Mouse (Mus musculus): ENCODE data around the gene Zfp467.

Zfp467 gene

GRCm38 (mm10) chr6:48439654-48440053, 6.0 kb downstream of the Zfp467 start:
- no peak for DNase-seq

- DNase-seq: no peak
Observed at GRCm38 (mm10) chr6:48438475-48439125, 7.0 kb downstream of the Zfp467 start.

DNA sequence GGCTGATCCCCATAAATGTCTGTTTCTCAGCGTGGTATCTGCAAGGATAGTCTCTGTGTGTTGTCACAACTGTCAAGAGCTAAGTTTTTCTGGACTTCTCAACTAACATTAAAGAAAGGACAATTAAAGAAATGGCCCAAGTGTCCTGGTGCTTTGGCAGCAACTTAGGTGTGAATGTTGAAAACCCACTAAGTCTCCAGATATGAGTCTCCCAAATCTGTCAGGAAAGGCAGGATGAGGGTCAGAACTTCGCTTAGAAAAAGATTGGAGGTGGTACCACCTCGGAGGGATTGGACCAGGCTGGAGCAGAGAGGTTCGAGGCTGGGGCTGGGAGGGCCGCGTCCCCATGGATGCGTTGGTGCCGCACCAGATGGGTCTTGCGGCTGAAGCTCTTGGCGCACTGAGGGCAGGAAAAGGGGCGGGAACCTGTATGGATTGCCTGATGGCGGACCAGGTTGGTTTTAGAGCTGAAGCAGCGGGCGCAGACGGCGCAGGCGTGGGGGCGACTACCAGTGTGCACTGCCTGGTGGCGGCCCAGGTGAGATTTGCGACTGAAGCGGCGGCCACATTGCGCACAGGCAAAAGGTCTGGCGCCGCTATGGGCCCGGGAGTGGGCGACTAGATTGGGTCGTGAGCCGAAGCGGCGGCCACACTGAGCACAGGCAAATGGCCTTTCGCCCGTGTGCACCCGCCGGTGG, 7.8 kb downstream of the Zfp467 start:
- no peak for DNase-seq

DNA sequence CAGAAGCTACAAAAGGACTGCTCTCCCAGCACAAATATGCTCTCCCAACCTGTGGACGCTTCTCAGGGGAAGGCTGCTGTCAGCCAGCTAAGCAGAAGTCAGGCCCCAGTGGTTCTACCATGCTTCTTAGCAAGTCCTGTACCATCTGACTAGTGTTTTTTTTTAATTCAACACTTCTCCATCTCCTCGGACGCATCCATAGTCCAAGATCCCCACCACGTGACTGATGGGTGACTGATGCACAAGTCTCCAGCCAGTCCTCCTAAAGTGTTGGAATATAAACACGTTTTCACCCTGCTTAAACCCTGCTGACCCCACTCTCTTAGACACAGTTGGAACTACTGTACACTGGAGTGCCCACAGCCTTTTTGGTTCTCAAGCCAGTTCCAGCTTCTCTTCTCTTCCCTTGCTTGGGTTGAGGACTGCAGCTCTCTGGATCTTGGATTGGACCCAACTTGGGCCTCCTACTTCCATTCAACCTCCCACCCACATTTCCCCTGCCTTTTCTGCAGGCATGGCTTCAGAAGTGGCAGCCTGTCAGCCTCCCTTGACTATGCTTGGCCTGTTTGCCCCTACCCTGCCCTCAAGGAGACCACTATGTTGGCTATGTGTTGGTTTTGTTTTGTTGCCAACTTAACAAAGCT, 9.8 kb downstream of the Zfp467 start:
- peak; percentile 59 for DNase-seq

DNA sequence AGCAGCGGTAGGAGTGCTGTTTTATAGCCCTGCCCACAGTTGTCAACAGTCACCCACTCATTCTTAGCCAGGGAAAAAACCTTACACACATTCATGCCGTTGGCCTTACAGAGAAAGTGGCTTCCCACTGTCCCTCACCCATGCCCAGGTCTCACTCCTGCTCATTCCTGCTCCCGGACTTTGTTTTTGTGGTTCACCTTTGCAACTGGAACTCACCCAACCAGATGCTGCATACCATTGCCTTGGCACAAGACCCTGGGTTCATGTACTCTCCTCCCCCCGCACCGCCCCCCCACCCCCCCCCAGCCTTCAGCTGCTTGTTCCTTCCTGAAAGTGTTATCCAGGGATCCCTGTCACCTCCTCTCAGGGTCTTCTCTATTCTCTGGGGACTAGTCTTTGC, 10.5 kb downstream of the Zfp467 start:
- DNase-seq: peak; percentile 87

GRCm38 (mm10) chr6:48434651-48435050, 11.0 kb downstream of the Zfp467 start:
- peak; percentile 62 for DNase-seq

DNA sequence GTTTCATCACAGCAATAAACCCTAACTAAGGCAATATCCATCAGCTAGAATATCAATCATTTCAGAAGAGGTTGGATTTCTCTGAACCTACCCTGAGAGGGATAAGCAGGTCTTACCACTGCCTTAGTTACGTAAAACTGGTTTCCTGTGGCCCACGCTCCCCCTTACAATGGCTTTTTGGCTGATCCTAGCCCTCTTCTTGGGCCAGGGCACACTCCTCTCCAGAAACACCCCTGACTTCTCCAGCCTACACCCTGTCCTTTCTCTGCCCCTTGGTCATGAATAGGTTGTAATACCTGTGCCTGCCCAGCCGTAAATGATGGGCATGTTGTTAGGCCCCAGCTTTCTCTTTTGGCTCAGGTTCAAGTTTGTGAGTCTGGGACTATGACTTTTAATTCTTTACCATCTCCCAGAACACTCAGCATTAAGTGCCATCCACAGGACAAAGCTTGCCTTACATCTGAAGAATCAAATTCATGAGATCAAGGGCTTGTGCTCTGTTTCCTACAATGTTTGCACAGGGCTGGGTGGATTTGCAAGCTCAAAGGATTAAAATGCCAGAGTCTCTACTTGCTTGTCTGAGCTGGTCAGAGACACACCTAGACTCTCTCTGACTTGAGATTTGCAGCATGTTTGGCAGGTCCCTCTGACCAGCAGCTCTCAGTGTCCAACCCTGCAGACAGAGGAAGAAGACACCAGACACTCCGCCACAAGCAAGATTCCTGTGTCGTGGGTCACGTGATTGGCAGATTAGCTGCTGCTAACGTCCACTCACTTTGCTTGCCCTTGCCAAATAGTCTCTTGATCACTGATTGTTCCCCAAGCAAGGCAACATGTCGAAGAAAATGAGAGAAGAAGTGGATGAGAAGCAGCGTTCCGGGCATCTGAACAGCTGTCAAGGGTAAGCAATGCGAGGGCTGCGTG, 12.5 kb downstream of the Zfp467 start:
- DNase-seq: peak; percentile 38

GRCm38 (mm10) chr6:48430748-48431147, 14.9 kb downstream of the Zfp467 start:
- no peak for DNase-seq

- DNase-seq: peak; percentile 69
Observed at GRCm38 (mm10) chr6:48428769-48429557, 16.7 kb downstream of the Zfp467 start.

GRCm38 (mm10) chr6:48426956-48427355, 18.7 kb downstream of the Zfp467 start:
- DNase-seq: no peak

DNA sequence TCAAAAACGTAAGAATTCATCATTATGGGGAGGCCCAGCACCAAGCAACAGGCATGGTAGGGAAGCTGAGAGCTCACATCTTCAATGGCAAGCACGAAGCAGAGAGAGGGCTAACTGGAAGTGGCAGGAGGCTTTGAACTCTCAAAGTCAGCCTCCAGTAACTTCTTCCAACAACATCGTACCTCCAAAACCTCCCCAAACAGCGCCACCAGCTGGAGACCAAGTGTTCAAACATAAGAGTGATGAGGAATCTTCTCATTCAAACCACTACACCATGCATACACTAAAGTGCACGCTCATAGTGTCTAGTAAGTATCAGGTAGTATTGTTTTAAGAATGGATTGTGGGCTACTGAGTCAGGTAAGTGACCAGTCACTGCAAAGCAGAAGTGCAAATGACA, 21.6 kb downstream of the Zfp467 start:
- DNase-seq: no peak

GRCm38 (mm10) chr6:48423336-48423735, 22.3 kb downstream of the Zfp467 start:
- DNase-seq: no peak

DNA sequence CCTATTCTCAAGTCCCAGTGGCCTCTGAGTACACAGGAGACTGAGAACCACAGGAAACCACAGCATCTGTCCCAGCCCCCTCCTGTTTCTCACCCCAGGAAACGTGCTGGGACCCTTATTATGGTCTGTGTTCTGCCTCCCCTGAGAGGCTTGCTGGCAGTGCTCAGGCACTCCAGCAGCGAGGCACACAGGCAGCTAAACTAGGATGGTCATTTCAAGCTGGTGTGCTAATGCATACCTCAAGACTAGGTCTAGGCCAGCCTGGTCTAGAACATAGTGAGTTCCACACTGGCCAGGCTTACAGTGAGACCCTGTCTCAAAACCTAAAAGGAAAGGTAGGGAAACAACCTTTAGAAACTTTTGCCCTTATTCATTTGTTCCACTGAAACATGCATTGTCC, 25.0 kb downstream of the Zfp467 start:
- no peak for DNase-seq

DNA sequence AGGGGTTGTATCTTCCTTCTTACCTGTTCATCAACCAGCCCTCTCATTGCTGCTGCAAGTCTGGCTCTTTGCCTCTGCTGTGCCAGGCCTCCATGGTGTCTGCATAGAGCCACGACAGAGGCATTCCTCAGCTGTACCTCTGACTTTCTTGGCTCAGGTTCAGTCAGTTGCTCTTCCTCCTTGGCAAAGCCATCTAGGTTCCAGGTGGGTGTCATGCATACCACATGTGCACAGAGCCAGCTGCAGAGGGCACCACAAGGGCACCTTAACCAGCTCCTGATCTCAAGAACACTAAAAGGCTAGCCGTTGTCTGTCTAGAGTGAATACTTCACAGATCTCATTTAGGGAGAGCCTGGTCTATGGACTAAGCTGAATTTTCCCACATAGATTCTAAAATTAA, 29.1 kb downstream of the Zfp467 start:
- peak; percentile 72 for DNase-seq

DNA sequence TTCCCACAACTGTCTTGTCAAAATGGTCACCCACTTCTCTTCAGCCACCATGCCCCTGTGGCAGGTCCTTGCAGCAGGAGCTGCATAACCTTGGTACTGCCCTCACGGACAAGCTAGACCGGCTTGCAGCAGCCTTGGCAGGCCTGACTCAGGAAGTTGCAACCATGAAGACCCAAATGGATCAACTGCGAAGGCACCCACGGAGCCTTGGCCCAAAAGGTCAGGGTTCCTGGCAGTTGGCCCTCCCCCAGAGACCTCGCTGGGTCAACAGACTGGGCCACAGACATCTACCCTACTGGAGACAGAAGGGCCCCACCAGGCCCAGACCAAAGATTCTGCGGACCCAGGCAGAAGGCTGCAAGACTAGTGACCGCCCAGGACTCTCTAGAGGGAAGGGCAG, 30.0 kb downstream of the Zfp467 start:
- DNase-seq: peak; percentile 52

GRCm38 (mm10) chr6:48414886-48415285, 30.7 kb downstream of the Zfp467 start:
- no peak for DNase-seq

DNA sequence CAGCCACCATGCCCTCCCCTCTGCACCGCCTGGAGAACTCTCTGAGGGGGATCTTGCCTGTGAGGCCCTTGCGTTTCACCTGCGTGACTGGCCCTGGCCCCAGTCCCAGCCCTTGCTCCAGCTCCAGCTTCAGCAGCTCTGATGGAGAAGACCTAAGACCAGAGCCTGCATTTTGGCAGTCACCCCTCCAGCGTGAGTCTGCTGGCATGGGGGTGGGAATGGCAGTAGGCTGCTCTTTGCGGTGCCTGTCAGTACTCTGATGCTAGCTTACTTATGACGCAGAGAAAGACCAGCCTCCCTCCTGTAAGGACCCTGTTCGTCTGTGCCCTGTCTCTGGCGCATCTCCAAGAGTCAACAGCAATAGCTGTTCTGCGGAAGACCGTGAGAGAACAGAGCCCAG, 32.5 kb downstream of the Zfp467 start:
- DNase-seq: no peak

DNA sequence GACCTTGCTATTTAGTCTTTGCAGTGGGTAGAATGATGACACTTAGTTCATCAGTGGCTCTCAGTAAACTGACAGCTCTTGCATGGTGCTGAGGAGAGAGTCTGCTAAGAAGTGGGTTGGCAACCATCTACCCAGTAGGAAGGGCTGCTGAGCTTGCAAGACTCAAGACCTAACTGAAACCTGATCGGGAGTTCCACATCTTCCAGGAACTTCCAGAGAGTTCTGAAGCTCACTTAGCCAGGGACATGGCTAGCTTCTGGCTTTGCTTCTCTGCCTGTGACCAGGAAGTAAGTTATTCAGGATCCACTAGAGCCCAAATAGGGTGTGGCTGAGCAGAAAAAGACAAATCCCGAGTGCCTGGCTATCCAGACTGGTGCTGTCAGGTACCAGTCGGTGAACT, 33.0 kb downstream of the Zfp467 start:
- no peak for DNase-seq

DNA sequence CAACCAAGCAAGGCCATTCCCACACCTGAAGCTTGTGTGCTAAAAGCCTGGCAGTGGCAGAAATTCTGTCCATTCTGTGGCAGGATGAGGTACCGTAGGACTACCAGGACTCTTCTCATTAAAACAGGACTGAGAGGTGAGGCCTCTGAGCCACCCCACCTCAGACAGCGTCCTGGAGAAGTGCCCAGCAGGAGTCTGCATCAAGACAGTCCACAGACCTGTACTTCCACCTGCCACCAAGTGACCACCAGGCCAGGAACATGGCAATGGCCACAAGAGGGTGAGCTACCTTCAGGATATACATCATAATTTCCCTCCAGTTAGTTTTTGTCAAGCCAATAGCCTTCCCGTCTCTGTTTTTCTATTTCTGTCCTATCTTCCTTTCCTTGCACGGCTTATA, 33.5 kb downstream of the Zfp467 start:
- peak; percentile 11 for DNase-seq

GRCm38 (mm10) chr6:48411193-48412092, 34.2 kb downstream of the Zfp467 start:
- DNase-seq: peak; percentile 43

DNA sequence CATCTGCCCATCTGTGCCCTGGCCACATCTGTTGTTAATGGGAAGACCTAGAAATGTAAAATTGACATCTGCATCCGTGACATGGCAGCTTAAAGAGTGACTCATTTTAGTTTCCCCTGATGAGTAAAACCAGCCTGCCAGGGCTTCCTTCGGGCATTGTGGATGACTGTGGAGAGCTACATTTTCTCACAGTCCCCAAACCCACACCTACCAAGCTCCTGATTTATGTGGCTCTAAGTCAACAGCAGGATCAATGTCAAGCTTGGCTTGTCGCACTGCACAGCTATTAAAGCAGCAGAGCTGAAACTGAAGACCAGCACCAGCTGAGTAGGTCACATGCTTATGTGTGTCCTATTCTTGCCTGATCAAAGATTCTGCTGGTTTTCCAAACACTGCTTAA, 35.1 kb downstream of the Zfp467 start:
- peak; percentile 4 for DNase-seq

Measured in kidney, adult 11 months (tissue).